Mouse (Mus musculus) hindbrain, embryonic 11.5 days (tissue): Measurements from ENCODE around the gene Gm49711. TPM values are rescaled to one million over a fixed set of nuclear protein-coding genes. Genes with fewer than 3 reads are reported as not detected.
"Not testable (repeated sequence)": the region's sequence is repeated elsewhere in the genome, so short reads cannot be mapped to it uniquely, and the experiment has no call there.

ENCODE experiments used
- ATAC-seq: fragments of 200-750 bp; cut with Nextera tagmentation; 2 replicates; pipeline ENCODE4 v1.8.0; 2017; ENCODE audit warnings: mild to moderate bottlenecking, moderate TSS enrichment, moderate library complexity; ENCODE audit not compliant: low FRiP score
- DNase-seq: peaks from one replicate; pipeline ENCODE4 v3.0.0-alpha.2; 2015; ENCODE audit warnings: low spot score
- H3K27ac ChIP-seq: fragments of 300-500 bp; sonication (generic); 2 replicates; pipeline ENCODE4 v1.5.1; 2014; ENCODE audit warnings: mild to moderate bottlenecking, low read depth, low read length
- H3K27me3 ChIP-seq: fragments of 300-500 bp; sonication (generic); 2 replicates; pipeline ENCODE4 v1.6.1; 2014; ENCODE audit warnings: mild to moderate bottlenecking, low read length, moderate library complexity, mixed read lengths; ENCODE audit not compliant: control insufficient read depth, insufficient read depth
- H3K36me3 ChIP-seq: fragments of 300-500 bp; sonication (generic); 2 replicates; pipeline ENCODE4 v1.6.1; 2014; ENCODE audit warnings: mild to moderate bottlenecking, low read length, moderate library complexity, mixed read lengths; ENCODE audit not compliant: control insufficient read depth, insufficient read depth
- H3K4me1 ChIP-seq: fragments of 300-500 bp; sonication (generic); replicated peaks from 2 replicates; pipeline ENCODE4 v1.6.1; 2014; ENCODE audit warnings: low read length, mixed read lengths; ENCODE audit not compliant: control insufficient read depth, insufficient read depth
- H3K4me2 ChIP-seq: fragments of 300-500 bp; sonication (generic); replicated peaks from 2 replicates; pipeline ENCODE4 v1.6.1; 2014; ENCODE audit warnings: mild to moderate bottlenecking, low read depth, low read length
- H3K4me3 ChIP-seq: fragments of 300-500 bp; sonication (generic); 2 replicates; pipeline ENCODE4 v1.5.1; 2014; ENCODE audit warnings: low read depth, low read length
- H3K9ac ChIP-seq: fragments of 300-500 bp; sonication (generic); 2 replicates; pipeline ENCODE4 v1.6.1; 2014; ENCODE audit warnings: low read depth, low read length
- H3K9me3 ChIP-seq: fragments of 300-500 bp; sonication (generic); 2 replicates; pipeline ENCODE4 v1.6.1; 2016; ENCODE audit warnings: low read length; ENCODE audit not compliant: control insufficient read depth
- WGBS: fragments of 180-500 bp; shearing (Covaris S2); extraction: QIAGEN DNeasy Blood & Tissue Kit; methylation state at CpG from one replicate; pipeline ENCODE4 v1.1.7; 2014; 5-methylcytosine and 5-hydroxymethylcytosine counted together
- polyA plus RNA-seq: library from polyadenylated mRNA; unstranded; fragments of >200 nt; fragmentation: Nextera tagmentation; extraction: Ambion mirVana; gene quantifications from 2 replicates; pipeline ENCODE4 v1.2.1, GENCODE M21; 2014

The Gm49711 gene
- polyA plus RNA-seq, 1 experiment from 2014 or later: 0.20 TPM

DNA sequence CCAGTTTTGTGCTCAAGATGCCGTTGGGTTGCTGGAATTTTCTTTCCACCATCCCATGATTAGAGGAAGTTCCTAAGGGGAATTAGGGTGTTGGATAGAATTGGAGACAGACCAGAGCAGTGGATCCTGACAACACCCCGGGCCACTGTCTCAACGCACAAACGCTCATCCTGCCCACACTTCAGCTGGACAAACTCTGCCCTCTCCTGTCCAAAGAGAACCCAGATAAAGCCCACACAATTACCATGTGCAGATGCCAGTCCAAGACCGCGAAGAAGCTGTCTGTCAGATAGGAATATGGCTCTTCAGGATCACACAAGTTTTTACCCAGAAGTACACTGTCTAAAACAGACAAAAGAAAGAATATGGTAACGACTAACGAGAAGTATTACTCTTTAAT, 145.5 kb downstream of the Gm49711 start:
- no peaks in the 10 kb centered on the region for H3K27me3 ChIP-seq
- no peaks in the 10 kb centered on the region for H3K4me1 ChIP-seq
- DNase-seq (no peak), ATAC-seq (no peak)
- no peak overlapping the region for H3K27ac ChIP-seq
- no peaks in the 10 kb centered on the region for H3K36me3 ChIP-seq
- WGBS: 86% methylated on average over 8 of the region's 8 CpGs
- H3K9me3 ChIP-seq: no peaks in the 10 kb centered on the region
- H3K4me3 ChIP-seq: no peak overlapping the region
- H3K9ac ChIP-seq: no peak overlapping the region
- no peak overlapping the region for H3K4me2 ChIP-seq

DNA sequence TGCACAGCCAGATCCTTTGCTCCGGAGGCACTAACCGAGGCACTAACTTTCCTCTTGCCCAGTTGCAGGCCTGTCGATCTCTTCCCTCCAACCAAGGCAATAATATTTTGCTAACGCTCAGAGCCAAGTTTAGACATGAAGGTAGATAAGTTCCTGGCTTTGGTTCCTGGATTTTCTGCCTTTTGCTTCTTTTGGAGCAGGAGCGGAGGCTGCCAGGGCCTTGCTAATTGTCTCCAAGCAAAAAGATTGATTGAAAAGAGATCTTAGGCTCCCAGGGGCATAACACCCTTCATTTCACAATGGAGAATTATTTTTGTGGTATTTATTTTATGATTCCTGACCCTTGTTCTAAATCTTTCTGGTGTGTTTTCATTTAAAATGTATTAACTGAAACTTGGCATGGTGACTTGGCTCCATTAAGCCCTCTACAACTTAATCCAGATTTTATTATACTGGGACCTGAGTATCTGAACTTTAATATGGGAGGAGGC, 151.2 kb downstream of the Gm49711 start:
- Histone ChIP-seq H3K4me1 (no peaks in the 10 kb centered on the region), H3K27me3 (no peaks in the 10 kb centered on the region), H3K9me3 (no peaks in the 10 kb centered on the region), H3K9ac (no peak overlapping the region), H3K27ac (no peak overlapping the region), H3K4me2 (no peak overlapping the region), H3K36me3 (no peaks in the 10 kb centered on the region), H3K4me3 (no peak overlapping the region)
- DNase-seq (no peak), ATAC-seq (no peak)
- WGBS: 87% methylated on average over 5 of the region's 5 CpGs

DNA sequence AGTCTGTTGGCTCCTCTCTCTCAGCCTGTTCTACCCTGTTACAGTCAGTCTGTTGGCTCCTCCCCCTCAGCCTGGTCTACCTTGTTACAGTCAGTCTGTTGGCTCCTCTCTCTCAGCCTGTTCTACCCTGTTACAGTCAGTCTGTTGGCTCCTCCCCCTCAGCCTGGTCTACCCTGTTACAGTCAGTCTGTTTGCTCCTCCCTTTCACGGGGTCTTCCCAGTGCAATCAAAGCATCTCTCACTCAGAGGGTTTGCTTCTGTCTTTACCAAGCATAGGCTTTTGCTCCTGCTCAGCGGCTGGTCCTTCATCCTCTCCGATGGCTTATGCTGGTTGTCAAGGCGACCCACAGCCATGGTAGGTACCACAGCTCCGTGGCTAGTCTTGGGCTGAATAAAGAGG, 152.2 kb downstream of the Gm49711 start:
- not testable (repeated sequence) for H3K27ac ChIP-seq, H3K27me3 ChIP-seq, DNase-seq, H3K9me3 ChIP-seq, ATAC-seq, H3K4me2 ChIP-seq, H3K4me3 ChIP-seq, H3K9ac ChIP-seq, H3K4me1 ChIP-seq, H3K36me3 ChIP-seq
- 79% methylated on average over 5 of the region's 5 CpGs for WGBS

DNA sequence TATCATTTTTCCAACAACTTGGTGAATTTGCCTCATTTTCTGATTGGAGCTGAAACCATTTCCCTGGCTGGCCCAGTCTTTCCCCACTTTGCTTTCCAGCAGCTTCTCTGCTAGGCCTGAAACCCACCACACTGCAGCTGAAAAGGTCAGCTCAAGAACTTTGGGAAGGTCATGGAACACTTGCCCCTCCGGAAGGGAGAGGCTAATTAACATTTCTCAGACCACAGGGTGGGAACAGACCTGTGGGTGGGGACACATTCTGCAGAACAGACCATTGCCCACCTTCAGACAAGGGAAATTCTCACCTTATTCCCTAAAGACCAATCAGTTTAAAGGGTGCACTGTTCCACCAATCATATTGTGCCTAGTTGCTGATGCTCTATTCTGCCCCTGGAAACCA, 155.8 kb downstream of the Gm49711 start:
- not testable (repeated sequence) for DNase-seq, H3K27ac ChIP-seq, H3K9ac ChIP-seq, H3K9me3 ChIP-seq, H3K36me3 ChIP-seq, H3K27me3 ChIP-seq, H3K4me1 ChIP-seq, H3K4me3 ChIP-seq, ATAC-seq, H3K4me2 ChIP-seq
- 64% methylated on average over 1 of the region's 1 CpGs for WGBS

DNA sequence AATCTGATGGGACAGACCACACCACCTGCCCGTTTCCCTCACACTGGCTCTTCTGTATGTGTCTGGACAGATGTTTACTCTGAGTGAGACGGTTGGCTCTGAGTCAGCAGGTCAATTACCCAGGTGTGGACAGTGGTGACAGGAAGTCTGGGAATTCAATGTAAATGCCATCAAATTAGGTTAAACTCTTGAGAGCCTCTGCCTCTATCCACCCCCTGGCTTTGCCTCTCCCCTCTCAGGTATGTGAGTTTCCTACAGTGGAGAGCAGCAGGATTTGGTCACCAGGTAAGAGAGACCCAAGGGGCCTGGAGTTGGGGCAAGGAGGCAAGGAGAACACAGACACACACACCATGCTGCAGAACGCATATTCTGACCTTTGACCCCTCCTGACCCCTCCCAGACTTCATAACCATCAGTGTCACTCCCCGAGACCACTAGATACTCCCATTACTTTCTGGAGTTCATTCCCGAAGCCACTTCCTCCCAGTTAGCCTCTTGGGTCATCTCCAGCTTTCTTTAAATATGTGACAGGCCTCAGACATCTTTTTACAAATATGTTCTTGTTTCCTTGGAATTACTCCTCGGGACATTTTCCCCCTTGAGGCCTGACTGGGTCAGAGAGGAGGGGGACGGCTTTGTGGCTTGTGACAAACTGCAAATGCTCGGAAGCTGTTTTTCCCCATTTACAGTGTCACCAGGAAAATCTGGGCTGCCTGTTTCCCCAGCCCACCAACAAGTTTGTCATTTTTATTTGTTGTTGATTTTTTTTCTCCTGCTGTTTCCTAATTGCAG, 157.7 kb downstream of the Gm49711 start:
- H3K36me3 ChIP-seq: no peaks in the 10 kb centered on the region
- H3K27ac ChIP-seq: no peak overlapping the region
- H3K9me3 ChIP-seq: no peaks in the 10 kb centered on the region
- H3K4me1 ChIP-seq: no peaks in the 10 kb centered on the region
- no peak for ATAC-seq
- no peaks in the 10 kb centered on the region; the same call in 1 of the 2 replicates for H3K27me3 ChIP-seq
- no peak overlapping the region for H3K9ac ChIP-seq
- no peak overlapping the region for H3K4me2 ChIP-seq
- H3K4me3 ChIP-seq: no peak overlapping the region
- DNase-seq: no peak
- WGBS: 54% methylated on average over 8 of the region's 8 CpGs

DNA sequence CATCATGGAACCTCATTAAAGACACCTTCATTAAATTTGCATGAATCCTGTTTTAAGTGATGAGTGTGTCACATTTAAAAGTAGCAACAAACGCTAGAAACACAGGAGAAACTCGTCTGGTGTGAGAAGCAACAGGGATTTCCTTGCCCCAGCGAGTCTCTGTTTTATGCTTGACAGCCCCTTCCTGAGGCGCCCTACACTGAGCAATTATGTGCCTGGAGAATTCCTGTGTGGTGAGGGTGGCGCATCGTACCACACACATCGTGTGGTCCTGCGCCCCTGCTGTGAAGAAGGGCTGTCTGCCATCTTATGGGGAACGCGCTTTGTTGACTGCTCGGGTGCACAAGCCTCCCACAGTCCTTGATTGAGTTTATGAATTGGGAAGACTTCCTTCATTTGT, 162.6 kb downstream of the Gm49711 start:
- H3K27ac ChIP-seq: no peak overlapping the region
- no peaks in the 10 kb centered on the region; the same call in 1 of the 2 replicates for H3K27me3 ChIP-seq
- H3K9me3 ChIP-seq: no peaks in the 10 kb centered on the region
- DNase-seq (no peak), ATAC-seq (no peak)
- no peaks in the 10 kb centered on the region for H3K36me3 ChIP-seq
- no peak overlapping the region for H3K9ac ChIP-seq
- no peak overlapping the region for H3K4me2 ChIP-seq
- 93% methylated on average over 11 of the region's 11 CpGs for WGBS
- no peaks in the 10 kb centered on the region for H3K4me1 ChIP-seq
- H3K4me3 ChIP-seq: no peak overlapping the region

DNA sequence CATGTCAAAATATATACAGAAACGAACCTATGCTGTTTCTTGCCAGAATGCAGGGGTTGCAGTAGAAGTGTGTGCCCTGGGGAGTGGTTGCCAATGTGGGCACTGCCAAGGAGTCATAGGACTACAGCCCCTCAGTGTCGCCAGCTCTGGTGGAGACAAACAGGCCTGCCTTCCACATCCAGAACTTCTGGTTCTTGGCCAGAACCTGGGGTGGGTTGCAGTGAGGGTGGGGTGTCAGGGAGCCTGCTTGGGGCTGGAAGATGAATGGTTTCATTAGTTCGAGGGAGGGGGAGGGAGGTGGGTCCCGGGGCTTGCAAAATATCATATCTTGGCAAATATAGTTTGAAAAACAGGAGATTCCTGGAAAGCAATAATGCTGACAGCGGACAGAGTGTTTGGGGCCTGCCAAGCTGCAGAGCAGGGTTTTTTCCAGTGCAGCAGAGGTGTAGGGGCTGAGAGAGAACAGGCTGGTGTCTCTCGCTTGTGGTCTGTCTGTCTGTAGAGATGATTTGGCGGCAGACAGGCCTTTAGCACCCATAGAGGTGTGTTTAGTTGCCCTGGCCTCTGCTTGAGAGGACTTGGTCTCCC, 170.3 kb downstream of the Gm49711 start:
- ATAC-seq: no peak

DNA sequence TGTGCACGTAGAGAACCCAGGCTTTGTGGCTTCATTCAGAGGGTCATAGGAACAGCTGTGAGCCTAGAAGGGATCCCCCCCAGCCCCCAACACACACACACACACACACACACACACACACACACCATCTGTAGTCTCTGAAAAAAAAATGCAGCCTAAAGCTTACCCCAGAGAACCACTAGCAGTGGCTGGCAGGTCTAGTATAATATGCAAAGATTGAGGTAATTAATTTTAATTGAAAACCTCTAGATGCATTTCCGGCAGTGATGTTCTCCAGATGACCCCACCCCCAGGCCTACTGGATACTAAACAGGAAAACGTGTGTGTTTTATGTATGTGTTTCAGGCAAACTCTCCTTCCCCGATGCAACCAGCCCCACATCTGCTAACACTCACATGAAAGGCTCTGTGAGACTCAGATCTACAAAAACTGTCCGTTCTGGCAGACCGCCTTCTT, 172.4 kb downstream of the Gm49711 start:
- H3K27ac ChIP-seq: no peak overlapping the region
- H3K4me1 ChIP-seq: no peaks in the 10 kb centered on the region
- ATAC-seq (no peak), DNase-seq (no peak)
- H3K4me3 ChIP-seq: no peak overlapping the region
- H3K27me3 ChIP-seq: no peaks in the 10 kb centered on the region
- H3K36me3 ChIP-seq: no peaks in the 10 kb centered on the region
- WGBS: 82% methylated on average over 6 of the region's 6 CpGs
- H3K9me3 ChIP-seq: no peaks in the 10 kb centered on the region
- no peak overlapping the region for H3K4me2 ChIP-seq
- H3K9ac ChIP-seq: no peak overlapping the region

More for the DNA sequence above, 170.3 kb downstream of the Gm49711 start:
- H3K4me1 ChIP-seq: no peaks in the 10 kb centered on the region
- H3K9me3 ChIP-seq: no peaks in the 10 kb centered on the region
- H3K9ac ChIP-seq: no peak overlapping the region
- no peak overlapping the region for H3K4me3 ChIP-seq
- H3K27ac ChIP-seq: no peak overlapping the region
- H3K27me3 ChIP-seq: no peaks in the 10 kb centered on the region
- DNase-seq: no peak
- WGBS: 90% methylated on average over 7 of the region's 7 CpGs
- H3K4me2 ChIP-seq: no peak overlapping the region
- no peaks in the 10 kb centered on the region for H3K36me3 ChIP-seq

DNA sequence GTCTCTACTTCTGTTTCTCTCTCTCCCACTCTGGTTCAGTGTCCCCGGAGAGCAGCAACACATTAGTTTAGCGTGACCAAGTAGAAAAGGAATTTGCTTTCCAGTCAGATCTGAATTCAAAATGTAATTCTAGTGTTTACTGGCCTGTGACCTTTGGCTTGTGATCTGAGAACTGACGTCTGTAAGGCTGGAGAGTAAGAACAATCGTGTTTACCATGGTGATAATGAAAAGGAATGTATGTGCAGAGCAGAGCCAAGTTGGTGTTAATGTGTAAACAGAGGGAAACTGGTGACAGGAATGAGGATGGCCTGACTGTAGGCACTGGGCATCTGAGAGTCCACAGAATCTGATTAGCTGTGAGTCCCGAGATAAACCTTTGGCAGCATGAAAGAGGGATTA, 176.4 kb downstream of the Gm49711 start:
- H3K27ac ChIP-seq: no peak overlapping the region

More for the DNA sequence above, 176.4 kb downstream of the Gm49711 start:
- DNase-seq: no peak
- Histone ChIP-seq H3K4me3 (no peak overlapping the region), H3K4me2 (no peak overlapping the region), H3K9me3 (no peaks in the 10 kb centered on the region), H3K36me3 (no peaks in the 10 kb centered on the region), H3K9ac (no peak overlapping the region), H3K4me1 (no peaks in the 10 kb centered on the region), H3K27me3 (no peaks in the 10 kb centered on the region)
- WGBS: 31% methylated on average over 5 of the region's 5 CpGs
- no peak for ATAC-seq
